Mouse (Mus musculus) thymus, postnatal 14 days (tissue): Measurements from ENCODE around the gene Txnrd1.
A peak's percentile ranks its signal among the peaks of the same experiment; 100 is the strongest.

Experiments
- DNase-seq: peaks from one replicate; pipeline ENCODE4 v3.0.0; 2021

Gene Txnrd1

GRCm38 (mm10) chr10:82833926-82834325 is at the start of gene Txnrd1:
Gene Txnrd1, plus strand, starts transcription at chr10:82833951.
- no peak for DNase-seq

DNA sequence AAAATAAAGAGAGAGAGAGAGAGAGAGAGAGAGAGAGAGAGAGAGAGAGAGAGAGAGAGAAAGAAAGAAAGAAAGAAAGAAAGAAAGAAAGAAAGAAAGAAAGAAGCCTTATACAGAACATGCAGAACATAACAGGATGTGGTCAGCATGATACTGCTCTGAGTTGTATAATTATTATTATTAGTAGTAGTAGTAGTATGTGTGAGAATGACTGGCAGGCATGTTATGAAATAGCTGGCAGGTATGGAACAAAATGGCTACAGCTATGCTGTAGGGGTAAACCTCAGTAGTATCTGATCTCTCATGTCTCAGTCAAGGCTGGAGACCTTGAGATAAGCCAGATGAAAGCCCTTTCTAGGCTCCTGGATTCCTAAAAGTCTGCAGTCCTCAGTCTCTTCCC is 44.6 kb upstream of the Txnrd1 start:
- DNase-seq = no peak

DNA sequence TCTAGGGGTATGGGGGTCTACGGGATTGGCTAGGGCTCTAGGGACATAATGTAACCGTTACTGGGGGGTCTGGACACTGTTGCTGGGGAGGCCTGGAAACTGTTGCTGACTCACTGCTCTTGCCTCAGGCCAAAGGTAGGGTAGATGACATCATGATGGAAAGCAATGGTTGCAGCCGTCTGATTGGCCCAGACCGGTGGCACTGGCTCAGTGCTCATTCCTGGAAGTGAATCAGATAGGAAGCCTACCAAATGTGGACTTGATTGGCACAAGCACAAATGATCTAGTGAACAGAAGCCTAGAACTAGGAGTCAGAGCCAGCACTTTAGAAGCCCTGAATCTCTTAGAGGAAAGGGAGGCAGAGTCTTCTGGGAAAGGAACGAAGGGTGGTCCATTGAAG is 43.2 kb upstream of the Txnrd1 start:
- no peak for DNase-seq

DNA sequence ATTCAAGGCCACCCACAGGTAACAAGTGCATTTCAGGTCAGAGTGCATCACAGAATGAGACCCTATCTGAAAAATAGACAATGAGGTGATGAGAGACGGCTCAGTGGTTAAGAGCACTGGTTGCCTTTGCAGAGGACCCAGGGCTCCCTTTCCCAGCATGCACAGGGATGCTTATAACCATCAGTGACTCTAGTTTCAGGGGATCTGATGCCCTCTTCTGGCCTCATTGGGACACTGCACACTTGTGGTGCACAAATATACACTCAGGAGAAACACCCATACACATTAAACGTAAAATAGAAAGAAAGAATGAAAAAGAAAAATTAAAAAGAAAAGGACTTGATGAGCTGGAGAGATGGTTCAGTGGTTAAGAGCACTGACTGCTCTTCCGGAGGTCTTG is 42.0 kb upstream of the Txnrd1 start:
- no peak for DNase-seq

- DNase-seq = no peak
These were observed 41.4 kb upstream of the Txnrd1 start for GRCm38 (mm10) chr10:82792311-82792710.

DNA sequence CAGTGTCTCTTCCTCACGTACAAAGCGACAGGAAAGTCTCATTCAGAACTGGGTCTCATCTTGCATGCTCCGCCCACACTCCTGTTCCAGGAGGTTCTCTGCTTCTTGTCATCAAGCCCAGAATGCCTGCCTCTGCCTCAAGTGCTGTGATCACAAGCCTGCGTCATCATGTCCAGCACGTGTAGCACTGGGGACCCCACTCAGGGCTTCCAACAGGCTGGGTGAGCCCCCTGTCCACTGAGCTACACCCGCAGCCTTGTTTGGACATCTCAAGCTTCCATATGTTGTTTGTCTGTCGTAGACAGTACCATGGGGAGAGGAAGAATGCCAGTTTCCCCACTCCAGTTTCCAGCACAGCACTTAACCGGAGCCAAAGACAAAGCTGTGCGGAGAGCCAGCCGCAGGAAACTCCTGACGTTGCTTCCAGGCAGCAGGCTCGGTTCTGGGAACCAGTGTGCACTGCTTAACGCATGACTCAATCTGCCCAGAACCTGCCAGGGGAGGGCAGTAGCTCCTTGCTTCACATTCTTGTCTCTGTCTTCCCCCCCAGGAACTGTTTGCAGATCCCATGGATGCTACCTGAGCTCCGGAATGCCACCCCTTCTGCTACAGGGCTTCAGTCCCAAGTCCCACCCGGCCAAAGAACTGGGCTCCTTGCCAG is 38.5 kb upstream of the Txnrd1 start:
- DNase-seq = peak; percentile 59

- DNase-seq = peak; percentile 23
These were observed 38.0 kb upstream of the Txnrd1 start for GRCm38 (mm10) chr10:82795767-82796166.

DNA sequence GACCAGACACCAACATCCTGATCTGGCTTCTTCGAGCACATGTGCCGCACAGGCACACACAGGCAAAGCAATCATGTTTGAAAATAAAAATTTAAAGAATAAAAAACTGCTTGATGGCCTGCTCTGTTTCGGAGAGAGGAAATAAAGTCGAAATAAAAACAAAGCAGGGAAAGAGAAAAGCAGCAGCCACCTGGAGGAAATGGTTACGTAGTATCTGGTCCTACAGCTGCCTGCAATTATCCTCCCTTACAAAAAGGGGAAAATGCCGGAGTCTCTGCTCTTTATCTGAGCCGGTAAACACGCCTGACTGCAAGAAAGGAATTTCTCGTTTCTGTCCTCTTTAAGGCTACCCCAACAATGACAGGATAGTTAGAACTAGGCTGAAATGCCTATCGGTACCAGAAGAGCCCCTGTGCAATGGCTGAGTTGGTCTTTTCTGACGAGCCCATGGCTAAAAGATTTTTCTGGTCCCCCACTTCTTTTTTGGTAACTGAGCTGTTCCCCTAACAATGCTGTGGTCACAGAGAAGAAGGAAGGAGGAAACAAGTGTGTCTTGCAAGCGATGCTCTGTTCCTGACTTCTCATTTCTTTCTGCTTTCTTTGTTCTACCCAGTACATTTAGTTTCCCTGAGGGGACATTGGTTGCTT is 37.2 kb upstream of the Txnrd1 start:
- DNase-seq = peak; percentile 55

DNA sequence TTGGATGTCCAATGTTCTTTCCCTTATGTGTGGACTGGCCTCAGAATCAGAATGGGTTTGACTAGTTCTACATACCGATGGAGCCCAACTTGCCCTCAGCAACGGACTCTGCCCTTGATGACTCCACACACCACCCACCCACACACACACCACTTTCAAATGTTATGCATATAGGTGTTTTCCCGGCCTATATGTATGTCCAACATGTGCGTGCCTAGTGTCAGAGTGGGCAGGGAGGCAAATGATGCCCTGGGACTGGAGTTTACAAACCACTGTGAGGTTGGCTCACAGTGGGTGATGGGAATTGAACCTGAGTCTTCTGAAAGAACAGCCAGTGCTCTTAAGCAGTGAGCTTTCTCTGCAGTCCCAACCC is 36.6 kb upstream of the Txnrd1 start:
- DNase-seq = peak; percentile 27

DNA sequence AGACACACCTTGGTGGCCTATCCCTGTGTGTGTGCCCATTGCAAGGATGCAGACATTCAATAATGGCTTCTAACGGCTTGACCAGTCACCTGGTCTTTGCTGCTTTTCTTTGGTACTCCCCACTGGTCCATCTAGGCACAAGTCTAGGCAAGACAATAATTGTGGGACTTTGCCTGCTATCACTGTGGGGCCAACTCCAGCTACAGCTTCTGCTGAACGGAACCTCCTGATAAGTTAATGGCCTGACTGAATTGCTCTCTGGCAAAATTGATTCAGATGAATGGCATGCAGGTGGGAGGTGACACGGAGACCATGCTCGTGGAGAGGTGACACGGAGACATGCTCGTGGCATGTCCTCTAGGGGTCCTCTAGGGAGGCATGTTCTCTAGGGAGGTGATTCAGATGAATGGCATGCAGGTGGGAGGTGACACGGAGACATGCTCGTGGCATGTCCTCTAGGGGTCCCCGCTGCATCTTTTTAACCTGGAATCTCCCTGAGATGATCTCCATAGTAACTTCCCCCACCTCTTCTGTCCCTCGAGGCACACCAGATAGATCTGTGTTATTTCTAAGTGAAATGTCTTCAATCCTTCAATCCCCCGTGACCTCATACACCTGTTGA is 35.3 kb upstream of the Txnrd1 start:
- DNase-seq = peak; percentile 58

GRCm38 (mm10) chr10:82800094-82800493 is 33.7 kb upstream of the Txnrd1 start:
- no peak for DNase-seq

DNA sequence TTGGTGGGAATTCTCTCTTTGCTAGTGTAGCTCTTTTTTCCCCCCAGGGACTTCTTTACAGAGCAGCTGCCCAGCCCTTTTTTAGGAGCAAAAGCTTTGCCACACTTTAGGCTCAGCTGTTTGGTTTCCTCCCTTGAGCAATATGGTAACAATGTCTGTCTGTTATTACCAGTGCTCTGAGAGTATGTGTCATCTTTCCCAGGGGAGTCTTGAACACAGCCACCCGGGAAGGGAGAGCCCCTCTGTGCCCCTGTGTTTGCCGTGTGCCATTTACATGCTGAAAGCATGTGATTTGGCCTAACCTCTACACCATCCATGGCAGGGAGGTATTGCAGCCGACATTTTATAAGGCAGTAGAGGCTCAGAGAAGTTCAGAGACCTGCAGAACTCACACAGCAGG is 29.4 kb upstream of the Txnrd1 start:
- no peak for DNase-seq

DNA sequence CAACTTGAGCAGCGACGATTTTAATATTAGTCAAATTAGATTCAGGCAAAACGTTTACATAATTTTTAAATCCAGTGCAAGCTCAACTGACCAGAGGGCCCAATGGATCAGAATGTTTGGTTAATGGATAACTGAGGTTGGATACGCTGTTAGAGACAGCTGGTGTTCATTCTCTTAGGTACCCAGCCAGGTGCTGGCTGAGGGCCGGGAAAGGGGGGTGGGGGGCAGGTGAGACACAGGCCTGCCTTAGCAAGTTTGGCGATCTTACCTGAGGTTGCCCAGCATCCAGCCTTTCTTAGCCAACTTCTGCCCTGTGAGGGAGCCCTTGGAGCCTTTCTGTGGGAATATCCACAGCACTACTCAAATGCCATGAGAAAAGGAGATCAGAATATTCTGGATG is 28.6 kb upstream of the Txnrd1 start:
- no peak for DNase-seq

- DNase-seq = no peak
These were observed 27.3 kb upstream of the Txnrd1 start for GRCm38 (mm10) chr10:82806414-82806813.

DNA sequence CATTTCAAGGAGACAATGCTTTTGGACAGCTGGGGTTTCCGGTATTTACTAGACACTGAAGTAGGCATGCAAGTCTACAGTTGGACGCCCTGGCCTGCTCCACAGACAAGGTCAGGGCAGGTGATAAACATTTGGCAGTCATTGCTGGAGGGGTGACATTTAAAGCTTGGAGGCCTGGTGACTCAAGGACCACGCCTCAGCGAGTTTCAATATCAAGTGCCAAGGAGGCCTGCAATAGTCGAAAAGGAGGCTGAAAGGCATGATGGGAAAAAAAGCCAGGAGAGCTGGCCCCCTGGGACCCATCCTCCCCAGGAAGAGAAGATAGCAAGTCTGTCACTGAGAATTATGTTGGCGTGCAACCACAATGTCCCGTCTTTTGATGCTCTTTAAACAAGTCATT is 26.5 kb upstream of the Txnrd1 start:
- DNase-seq = no peak

- DNase-seq = no peak
These were observed 25.6 kb upstream of the Txnrd1 start for GRCm38 (mm10) chr10:82808155-82808554.

DNA sequence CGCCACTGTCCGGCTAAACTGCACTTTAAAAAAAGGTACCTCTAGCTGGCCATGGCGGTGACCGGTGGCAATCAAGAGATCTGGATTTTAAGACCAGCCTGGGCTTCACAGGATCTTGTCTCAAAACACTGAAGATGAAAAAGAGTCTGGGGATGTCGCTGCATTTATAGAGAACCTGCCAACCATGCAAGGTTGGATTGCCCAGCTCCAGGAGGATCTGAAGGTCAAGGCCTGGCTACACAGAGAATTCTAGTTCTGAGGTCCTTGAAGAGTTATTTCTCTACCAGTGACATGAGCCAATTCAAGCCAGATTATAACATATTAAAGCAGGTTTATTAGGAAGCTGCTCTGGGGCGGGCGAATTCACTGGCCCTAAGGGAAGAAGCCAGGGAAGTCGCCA is 24.9 kb upstream of the Txnrd1 start:
- no peak for DNase-seq

DNA sequence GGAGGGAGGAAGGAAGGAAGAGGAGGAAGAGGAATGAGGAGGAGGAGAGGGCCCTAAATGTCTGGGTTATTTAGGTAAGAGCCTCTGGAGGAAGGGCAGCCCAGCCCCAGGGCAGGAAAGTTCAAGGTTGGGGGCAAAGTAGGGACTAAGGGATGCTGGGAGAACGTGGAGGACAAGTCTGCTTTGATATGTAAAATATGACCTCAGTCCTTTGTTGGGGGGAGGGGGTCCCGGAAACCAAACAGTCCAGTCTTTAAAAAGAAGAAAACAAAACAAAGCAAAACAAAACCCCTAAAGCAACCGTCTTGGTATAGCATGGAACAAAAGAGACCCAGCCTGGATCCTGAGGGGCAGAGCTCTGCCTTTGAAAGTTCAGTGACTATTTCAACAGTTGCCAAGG is 24.4 kb upstream of the Txnrd1 start:
- no peak for DNase-seq

- DNase-seq = peak; percentile 90
These were observed 21.8 kb upstream of the Txnrd1 start for GRCm38 (mm10) chr10:82811855-82812431.

DNA sequence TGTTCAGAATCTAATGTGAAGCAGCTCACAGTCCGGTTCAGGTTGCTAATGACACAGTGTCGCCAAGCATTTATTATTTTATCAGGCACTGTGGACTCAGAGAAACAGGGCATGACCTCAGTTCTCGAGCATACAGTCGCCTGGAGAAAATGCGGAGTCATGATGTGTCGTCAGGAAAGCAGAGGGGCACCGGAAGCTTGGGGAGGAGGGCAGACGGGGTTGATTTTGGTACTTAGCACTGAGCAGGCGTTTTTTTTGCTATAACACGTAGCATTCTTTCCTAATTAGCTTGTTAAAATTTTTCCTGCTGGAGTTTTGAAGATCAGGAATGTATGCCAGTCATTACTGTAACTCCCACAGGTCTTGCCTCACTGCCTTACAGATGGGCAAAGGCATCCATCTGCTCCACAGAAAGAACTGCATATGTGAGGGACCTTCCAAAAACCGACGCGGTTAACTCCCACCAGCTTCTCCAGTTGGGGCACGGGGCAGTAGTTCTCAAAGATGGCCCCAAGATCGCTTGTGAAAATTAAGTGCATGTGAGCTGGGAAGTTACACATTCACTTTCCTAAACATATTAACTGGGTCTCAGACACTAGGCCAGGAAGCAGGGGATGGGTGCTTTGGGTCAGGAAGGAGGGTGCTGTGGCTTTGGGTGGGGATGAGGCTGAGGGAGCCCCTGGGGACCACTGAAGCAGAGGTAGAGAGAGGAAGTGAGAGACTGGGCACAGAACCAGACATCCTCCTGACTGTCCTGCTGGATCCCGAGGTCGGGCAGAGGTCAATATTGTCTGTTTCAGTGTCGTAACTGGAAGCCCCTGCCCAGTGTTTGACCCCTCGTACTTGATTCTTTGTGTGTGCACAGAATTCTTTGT is 19.4 kb upstream of the Txnrd1 start:
- DNase-seq = peak; percentile 79

GRCm38 (mm10) chr10:82816441-82816840 is 17.3 kb upstream of the Txnrd1 start:
- DNase-seq = no peak

- no peak for DNase-seq
These were observed 16.2 kb upstream of the Txnrd1 start for GRCm38 (mm10) chr10:82817514-82817913.

DNA sequence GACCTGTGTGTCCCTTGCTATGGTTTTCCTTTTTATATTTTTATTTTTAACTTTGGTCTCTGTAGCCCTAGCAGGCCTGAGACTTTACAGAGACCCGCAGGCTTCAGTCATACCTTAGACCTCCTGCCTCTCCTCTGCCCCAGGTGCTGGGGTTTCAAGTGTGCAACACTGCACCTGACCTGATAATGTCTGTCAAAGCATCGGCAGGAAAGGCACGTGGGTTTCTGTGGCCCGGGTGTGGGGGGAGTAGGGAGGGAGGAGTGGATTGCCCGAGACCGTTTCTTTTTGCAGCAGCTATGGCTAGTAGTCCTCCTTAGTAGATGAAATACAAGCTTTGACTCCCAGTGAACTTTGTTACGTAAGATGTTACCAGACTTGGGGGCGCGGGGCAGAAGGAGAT is 15.8 kb upstream of the Txnrd1 start:
- DNase-seq = peak; percentile 59
